Mouse (Mus musculus) limb, embryonic 14.5 days (tissue): ENCODE data around the gene Metap2. TPM values are rescaled to one million over a fixed set of nuclear protein-coding genes. Genes with fewer than 3 reads are reported as not detected.
"Not testable (repeated sequence)": the region's sequence is repeated elsewhere in the genome, so short reads cannot be mapped to it uniquely, and the experiment has no call there.

Experiments
- ATAC-seq: fragments of 200-750 bp; cut with Nextera tagmentation; 2 replicates; pipeline ENCODE4 v1.8.0; 2017; ENCODE audit warnings: low read depth, moderate number of reproducible peaks, moderate TSS enrichment; ENCODE audit not compliant: low FRiP score
- DNase-seq: peaks from one replicate; pipeline ENCODE4 v3.0.0-alpha.2; 2015; ENCODE audit warnings: low spot score
- H3K27ac ChIP-seq: fragments of 300-500 bp; sonication (generic); replicated peaks from 2 replicates; pipeline ENCODE4 v1.5.1; 2014; ENCODE audit warnings: low read depth, mild to moderate bottlenecking, low read length, moderate library complexity, mixed read lengths
- H3K27me3 ChIP-seq: fragments of 300-500 bp; sonication (generic); 2 replicates; pipeline ENCODE4 v1.6.1; 2014; ENCODE audit warnings: low read length, mixed read lengths; ENCODE audit not compliant: control insufficient read depth, insufficient read depth
- H3K36me3 ChIP-seq: fragments of 300-500 bp; sonication (generic); 2 replicates; pipeline ENCODE4 v1.6.1; 2014; ENCODE audit warnings: mild to moderate bottlenecking, low read length, moderate library complexity, mixed read lengths; ENCODE audit not compliant: control insufficient read depth, insufficient read depth
- H3K4me1 ChIP-seq: fragments of 300-500 bp; sonication (generic); 2 replicates; pipeline ENCODE4 v1.6.1; 2014; ENCODE audit warnings: antibody characterized with exemption, low read length, mixed read lengths; ENCODE audit not compliant: control insufficient read depth, insufficient read depth
- H3K4me2 ChIP-seq: fragments of 300-500 bp; sonication (generic); replicated peaks from 2 replicates; pipeline ENCODE4 v1.6.1; 2014; ENCODE audit warnings: low read depth, mild to moderate bottlenecking, low read length, moderate library complexity; ENCODE audit not compliant: severe bottlenecking
- H3K4me3 ChIP-seq: fragments of 300-500 bp; sonication (generic); replicated peaks from 2 replicates; pipeline ENCODE4 v1.5.1; 2014; ENCODE audit warnings: low read length
- H3K9ac ChIP-seq: fragments of 300-500 bp; sonication (generic); 2 replicates; pipeline ENCODE4 v1.6.1; 2014; ENCODE audit warnings: mild to moderate bottlenecking, low read depth, low read length, moderate library complexity; ENCODE audit not compliant: severe bottlenecking
- H3K9me3 ChIP-seq: fragments of 300-500 bp; sonication (generic); 2 replicates; pipeline ENCODE4 v1.6.1; 2016; ENCODE audit warnings: low read length; ENCODE audit not compliant: control insufficient read depth
- POLR2A ChIP-seq: fragments of 200-500 bp; IDR thresholded peaks from 2 replicates; pipeline ENCODE4 v1.8.0; 2012; ENCODE audit warnings: inconsistent platforms, mild to moderate bottlenecking, moderate library complexity, borderline replicate concordance; ENCODE audit not compliant: insufficient read depth, insufficient read length; ENCODE audit errors: extremely low read depth
- WGBS: fragments of 180-500 bp; shearing (Covaris S2); extraction: QIAGEN DNeasy Blood & Tissue Kit; methylation state at CpG from one replicate; pipeline ENCODE4 v1.1.7; 2014; 5-methylcytosine and 5-hydroxymethylcytosine counted together
- polyA plus RNA-seq, 2 experiments: library from polyadenylated mRNA; depleted of rRNA in 1 of 2; stranded (reverse) in 1 of 2; unstranded in 1 of 2; fragments of >200 nt; fragmentation: Nextera tagmentation in 1 of 2; extraction: Ambion mirVana in 1 of 2; gene quantifications; 2 replicates each; pipeline versions ENCODE4 v1.2.1 to v1.2.3; 2012 to 2014

Metap2 gene
- polyA plus RNA-seq, 2 experiments: 143 to 182 TPM

DNA sequence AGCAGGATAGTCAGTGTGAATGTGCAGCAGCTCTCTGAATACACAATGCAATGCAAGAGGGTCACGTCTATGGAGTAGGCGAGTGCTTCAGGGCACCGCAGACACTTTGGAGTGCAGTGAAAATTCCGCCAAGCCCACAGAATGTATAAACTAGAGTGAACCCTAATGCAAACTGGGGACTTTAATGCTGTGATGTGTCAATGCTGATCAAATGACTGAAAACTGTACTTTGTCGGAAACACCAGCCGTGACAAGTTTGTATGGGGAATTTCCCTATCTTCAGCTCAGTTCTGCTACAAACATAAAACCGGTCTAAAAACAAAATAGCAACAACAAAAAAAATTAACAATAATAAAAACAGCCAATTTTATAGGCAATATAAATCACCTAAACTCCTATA, 28.5 kb downstream of the Metap2 start:
- Histone ChIP-seq H3K4me2 (no peak overlapping the region), H3K9ac (no peak overlapping the region), H3K9me3 (no peaks in the 10 kb centered on the region), H3K4me3 (no peak overlapping the region), H3K4me1 (no peaks in the 10 kb centered on the region), H3K27ac (no peak overlapping the region), H3K36me3 (peaks cover 80% of the 10 kb centered on the region), H3K27me3 (no peaks in the 10 kb centered on the region)
- no peak for DNase-seq
- TF ChIP-seq POLR2A: no peak
- no peak for ATAC-seq
- WGBS: 88% methylated on average over 7 of the region's 7 CpGs

DNA sequence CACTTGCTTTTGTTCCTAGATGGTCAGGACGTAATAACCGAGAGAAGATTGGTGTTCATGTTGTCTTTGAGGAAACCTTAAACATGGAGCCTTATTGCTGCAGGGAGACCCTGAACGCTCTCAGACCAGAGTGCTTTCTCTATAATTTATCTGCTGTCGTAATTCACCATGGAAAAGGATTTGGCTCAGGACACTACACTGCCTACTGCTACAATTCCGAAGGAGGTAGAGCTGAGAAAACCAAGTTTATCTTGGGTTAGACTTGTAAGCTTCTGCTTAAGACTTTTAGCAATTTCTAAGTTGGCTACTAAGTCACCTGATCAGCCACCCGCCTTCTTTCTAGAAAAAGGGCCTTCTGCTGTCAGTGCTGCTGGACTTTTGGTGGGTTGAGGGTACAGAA, 40.8 kb downstream of the Metap2 start:
- H3K9ac ChIP-seq: no peak overlapping the region
- DNase-seq: no peak
- H3K36me3 ChIP-seq: peaks cover 22% of the 10 kb centered on the region
- no peak overlapping the region for H3K4me3 ChIP-seq
- no peaks in the 10 kb centered on the region for H3K27me3 ChIP-seq
- no peak for TF ChIP-seq POLR2A
- no peaks in the 10 kb centered on the region for H3K4me1 ChIP-seq
- 78% methylated on average over 6 of the region's 6 CpGs for WGBS
- no peak overlapping the region for H3K4me2 ChIP-seq
- H3K27ac ChIP-seq: no peak overlapping the region
- ATAC-seq: no peak
- H3K9me3 ChIP-seq: no peaks in the 10 kb centered on the region

DNA sequence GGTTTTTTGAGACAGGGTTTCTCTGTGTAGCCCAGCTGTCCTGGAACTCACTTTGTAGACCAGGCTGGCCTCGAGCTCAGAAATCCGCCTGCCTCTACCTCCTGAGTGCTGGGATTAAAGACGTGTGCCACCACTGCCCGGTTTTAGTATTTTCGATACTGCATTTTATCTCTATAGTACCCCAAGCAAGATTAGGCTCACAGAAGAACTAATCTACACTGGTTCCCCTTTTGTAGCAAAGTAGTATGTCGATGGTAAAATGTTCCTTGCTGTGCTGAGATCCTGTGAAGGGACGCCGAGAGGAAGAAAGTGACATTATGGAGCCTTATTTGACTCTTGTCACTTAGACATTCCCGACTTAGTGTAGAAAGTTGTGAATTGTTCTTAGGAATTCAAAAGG, 41.8 kb downstream of the Metap2 start:
- no peak overlapping the region for H3K4me3 ChIP-seq
- H3K36me3 ChIP-seq: peaks cover 13% of the 10 kb centered on the region
- no peak for TF ChIP-seq POLR2A
- no peak overlapping the region for H3K9ac ChIP-seq
- WGBS: 95% methylated on average over 9 of the region's 9 CpGs
- H3K27ac ChIP-seq: no peak overlapping the region
- no peak for ATAC-seq
- H3K4me2 ChIP-seq: no peak overlapping the region
- H3K27me3 ChIP-seq: no peaks in the 10 kb centered on the region
- H3K4me1 ChIP-seq: no peaks in the 10 kb centered on the region
- DNase-seq: no peak
- no peaks in the 10 kb centered on the region for H3K9me3 ChIP-seq

DNA sequence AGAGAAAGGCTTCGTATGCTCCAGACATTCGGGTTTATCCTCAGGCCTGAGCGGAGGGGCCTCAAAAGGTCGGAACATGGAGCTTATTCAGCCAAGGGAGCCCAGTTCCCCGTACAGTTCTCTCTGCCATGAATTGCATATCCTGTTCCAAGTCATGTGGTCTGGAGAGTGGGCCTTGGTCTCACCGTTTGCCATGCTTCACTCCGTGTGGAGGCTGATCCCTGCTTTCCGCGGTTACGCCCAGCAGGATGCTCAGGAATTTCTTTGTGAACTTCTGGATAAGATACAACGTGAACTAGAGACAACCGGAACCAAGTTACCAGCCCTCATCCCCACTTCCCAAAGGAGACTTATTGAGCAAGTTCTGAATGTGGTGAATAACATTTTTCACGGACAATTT, 50.2 kb downstream of the Metap2 start:
- H3K4me3 ChIP-seq: no peak overlapping the region
- DNase-seq (no peak), ATAC-seq (no peak)
- no peak overlapping the region for H3K4me2 ChIP-seq
- H3K27ac ChIP-seq: no peak overlapping the region
- H3K36me3 ChIP-seq: no peaks in the 10 kb centered on the region
- H3K27me3 ChIP-seq: no peaks in the 10 kb centered on the region
- 95% methylated on average over 13 of the region's 13 CpGs for WGBS
- no peaks in the 10 kb centered on the region for H3K4me1 ChIP-seq
- no peak overlapping the region for H3K9ac ChIP-seq
- no peak for TF ChIP-seq POLR2A
- H3K9me3 ChIP-seq: peaks cover 22% of the 10 kb centered on the region; the same call in 1 of the 2 replicates

DNA sequence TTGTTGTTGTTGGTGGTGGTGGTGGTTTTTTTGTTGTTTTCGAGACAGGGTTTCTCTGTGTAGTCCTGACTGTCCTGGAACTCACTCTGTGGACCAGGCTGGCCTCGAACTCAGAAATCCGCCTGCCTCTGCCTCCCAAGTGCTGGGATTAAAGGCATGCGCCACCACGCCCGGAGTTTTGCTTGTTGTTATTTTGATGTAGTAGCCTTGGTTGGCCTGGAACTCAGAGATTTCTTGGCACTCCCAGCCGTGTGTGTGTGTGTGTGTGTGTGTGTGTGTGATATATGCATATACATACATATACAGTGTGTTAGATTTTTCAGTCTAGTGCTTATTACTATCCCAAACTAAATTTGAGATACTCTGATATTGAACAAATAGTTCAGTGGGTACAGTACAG, 61.8 kb downstream of the Metap2 start:
- 91% methylated on average over 7 of the region's 7 CpGs for WGBS

DNA sequence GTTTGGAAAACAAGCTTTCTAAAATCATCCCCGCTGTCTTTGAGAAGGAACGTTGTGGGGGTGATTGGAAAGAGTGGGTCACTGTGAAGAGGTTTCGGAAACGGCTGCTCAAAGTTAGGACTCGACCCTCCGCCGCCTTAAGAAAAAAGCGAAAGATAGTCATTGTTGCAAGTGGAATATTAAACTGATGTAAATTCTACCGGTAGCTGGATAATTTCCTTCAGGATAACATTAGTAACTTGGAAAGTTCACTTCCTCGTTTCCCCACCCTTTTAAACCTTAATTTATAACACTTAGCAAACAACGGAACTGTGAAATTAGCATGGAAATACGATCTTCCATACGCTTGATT, 62.5 kb downstream of the Metap2 start:
- no peak for ATAC-seq
- WGBS: 5% methylated on average over 13 of the region's 13 CpGs
- Histone ChIP-seq H3K27me3 (peaks cover 67% of the 10 kb centered on the region), H3K36me3 (no peaks in the 10 kb centered on the region), H3K4me1 (peaks cover 12% of the 10 kb centered on the region), H3K9ac (peak overlapping the region; percentile 43), H3K9me3 (no peaks in the 10 kb centered on the region), H3K4me3 (peak overlapping the region; percentile 65), H3K4me2 (peak overlapping the region; percentile 99), H3K27ac (no peak overlapping the region)
- no peak for TF ChIP-seq POLR2A
- no peak for DNase-seq

More for the DNA sequence above, 61.8 kb downstream of the Metap2 start:
- ATAC-seq, DNase-seq, H3K36me3 ChIP-seq, H3K9me3 ChIP-seq, H3K4me3 ChIP-seq, H3K4me2 ChIP-seq, H3K27ac ChIP-seq, H3K9ac ChIP-seq: not testable (repeated sequence)
- peaks cover 12% of the 10 kb centered on the region for H3K4me1 ChIP-seq
- H3K27me3 ChIP-seq: peaks cover 63% of the 10 kb centered on the region
